Comparison of ENCODE assay signal across 20 mouse cellular contexts in the genomic region with DNA sequence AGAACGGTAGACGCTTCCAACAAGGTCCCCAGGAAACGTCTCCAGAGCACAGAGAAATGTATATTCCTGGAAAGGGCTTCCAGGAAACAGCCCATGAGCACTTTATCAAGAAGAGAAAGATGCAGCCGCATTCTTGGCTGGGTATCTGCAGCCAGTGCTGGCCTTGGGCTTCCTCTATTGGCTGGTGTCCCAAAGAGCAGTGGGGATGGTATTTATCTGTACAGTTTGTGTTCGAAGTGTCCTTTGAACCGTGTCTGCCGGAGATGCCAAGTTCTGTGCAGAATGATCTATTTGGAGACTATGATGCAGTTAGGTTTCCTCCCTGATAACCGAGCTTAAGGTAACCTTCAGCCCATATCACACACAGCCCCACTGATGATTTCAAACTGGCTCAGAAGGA. TPM values are rescaled to one million over a fixed set of nuclear protein-coding genes. Genes with fewer than 3 reads are reported as not detected.
DNase-seq lines count a peak whose midpoint lies in the region; ATAC-seq and TF ChIP-seq lines count a peak whose summit lies in the region.
"Had no signal": no experiment of that assay in that cellular context is flagged by ENCODE, and none has a peak within 500 bp of the region (broad histone marks: within the 10 kb centered on the region; RNA-seq: fewer than 3 reads in every experiment).

No protein-coding gene starts in this region.

- H3K36me3 ChIP-seq in hindbrain, postnatal 0 days (ENCODE audit: insufficient read depth, low read length) = no peaks in the 10 kb centered on the region
- H3K36me3 ChIP-seq in hindbrain, embryonic 12.5 days = no peaks in the 10 kb centered on the region
- H3K36me3 ChIP-seq in lung, postnatal 0 days (ENCODE audit: insufficient read depth, low read length) = no peaks in the 10 kb centered on the region
- H3K36me3 ChIP-seq: limb, embryonic 10.5 days; liver, embryonic 13.5 days; neural tube, embryonic 12.5 days had no signal

- no peak for TF ChIP-seq EP300 in lung, postnatal 0 days (IDR thresholded peaks at IDR 0.05)

- WGBS in hindbrain, postnatal 0 days = 35% methylated on average over 8 of the region's 8 CpGs
- WGBS in hindbrain, embryonic 12.5 days = 87% methylated on average over 8 of the region's 8 CpGs
- WGBS in lung, postnatal 0 days = 46% methylated on average over 8 of the region's 8 CpGs

- peaks cover 17% of the 10 kb centered on the region for H3K4me1 ChIP-seq in hindbrain, postnatal 0 days (ENCODE audit: insufficient read depth, low read length)
- peaks cover 27% of the 10 kb centered on the region for H3K4me1 ChIP-seq in hindbrain, embryonic 12.5 days
- H3K4me1 ChIP-seq in lung, postnatal 0 days (ENCODE audit: insufficient read depth, low read depth, low read length) = no peaks in the 10 kb centered on the region
- H3K4me1 ChIP-seq: liver, embryonic 13.5 days had no signal

- no peak overlapping the region for H3K4me3 ChIP-seq in hindbrain, postnatal 0 days (ENCODE audit: low read length)
- H3K4me3 ChIP-seq in hindbrain, embryonic 12.5 days = no peak overlapping the region
- H3K4me3 ChIP-seq in lung, postnatal 0 days (ENCODE audit: low read depth, low read length) = no peak overlapping the region
- H3K4me3 ChIP-seq: forebrain, embryonic 13.5 days; limb, embryonic 10.5 days; liver, embryonic 13.5 days; neural tube, embryonic 12.5 days had no signal

- no peak for TF ChIP-seq CTCF in hindbrain, postnatal 0 days (IDR thresholded peaks at IDR 0.05; ENCODE audit: low read depth)
- no peak for TF ChIP-seq CTCF in lung, postnatal 0 days (IDR thresholded peaks at IDR 0.05)

- H3K9ac ChIP-seq in hindbrain, postnatal 0 days (replicated peaks; ENCODE audit: low read length) = no peak overlapping the region
- no peak overlapping the region for H3K9ac ChIP-seq in hindbrain, embryonic 12.5 days
- H3K9ac ChIP-seq in lung, postnatal 0 days (replicated peaks; ENCODE audit: low read depth) = no peak overlapping the region
- H3K9ac ChIP-seq: forebrain, embryonic 13.5 days; liver, embryonic 13.5 days; neural tube, embryonic 12.5 days had no signal

- no peaks in the 10 kb centered on the region for H3K27me3 ChIP-seq in hindbrain, postnatal 0 days (ENCODE audit: insufficient read depth, low read length)
- no peaks in the 10 kb centered on the region for H3K27me3 ChIP-seq in hindbrain, embryonic 12.5 days
- no peaks in the 10 kb centered on the region for H3K27me3 ChIP-seq in lung, postnatal 0 days (replicated peaks; ENCODE audit: insufficient read depth, low read length)
- H3K27me3 ChIP-seq: forebrain, embryonic 13.5 days; liver, embryonic 13.5 days; neural tube, embryonic 12.5 days had no signal

- H3K9me3 ChIP-seq in hindbrain, postnatal 0 days (ENCODE audit: low read length) = no peaks in the 10 kb centered on the region
- no peaks in the 10 kb centered on the region for H3K9me3 ChIP-seq in hindbrain, embryonic 12.5 days (replicated peaks)
- no peaks in the 10 kb centered on the region for H3K9me3 ChIP-seq in lung, postnatal 0 days (ENCODE audit: low read length)
- H3K9me3 ChIP-seq: forebrain, embryonic 13.5 days; limb, embryonic 10.5 days; liver, embryonic 13.5 days; neural tube, embryonic 12.5 days had no signal

- H3K27ac ChIP-seq in hindbrain, postnatal 0 days = no peak overlapping the region
- no peak overlapping the region for H3K27ac ChIP-seq in hindbrain, embryonic 12.5 days
- H3K27ac ChIP-seq in lung, postnatal 0 days (ENCODE audit: low read length) = no peak overlapping the region
- H3K27ac ChIP-seq: forebrain, embryonic 13.5 days; limb, embryonic 10.5 days; liver, embryonic 13.5 days; neural tube, embryonic 12.5 days had no signal

- ATAC-seq in hindbrain, postnatal 0 days = no peak
- ATAC-seq in hindbrain, embryonic 12.5 days (ENCODE audit: low FRiP score) = no peak
- ATAC-seq in lung, postnatal 0 days = no peak
- ATAC-seq: forebrain, embryonic 13.5 days had no signal

- H3K4me2 ChIP-seq in hindbrain, postnatal 0 days (ENCODE audit: low read depth, low read length) = no peak overlapping the region
- no peak overlapping the region for H3K4me2 ChIP-seq in hindbrain, embryonic 12.5 days (replicated peaks)
- H3K4me2 ChIP-seq in lung, postnatal 0 days (replicated peaks; ENCODE audit: low read depth, low read length) = no peak overlapping the region
- H3K4me2 ChIP-seq: forebrain, embryonic 13.5 days; liver, embryonic 13.5 days; neural tube, embryonic 12.5 days had no signal

- DNase-seq in cerebellum, postnatal 14 days = peak; percentile 65 to 67
- DNase-seq in cerebellum, adult 9-10 months = no peak
- peak; percentile 56 for DNase-seq in hindbrain, postnatal 0 days (ENCODE audit: low spot score)
- DNase-seq in lung, postnatal 0 days (ENCODE audit: low spot score) = peak; percentile 10
- DNase-seq in lung, postnatal 25 days (ENCODE audit: low spot score) = no peak
- DNase-seq in adrenal gland, postnatal 14 days = peak; percentile 73
- no peak for DNase-seq in embryo, embryonic 11 days
- DNase-seq: cerebellum, postnatal 25 days; kidney, adult 8-10 months; layer of hippocampus, postnatal 36 days; liver, embryonic 13.5 days; lung, postnatal 36 days; thymus, postnatal 36 days had no signal

RNA-seq across cellular contexts. Expression of a gene that starts 43.0 kb away (rescaled TPM):
- 27.8 and 38.6 TPM in 2 replicates for total RNA-seq in hindbrain, postnatal 0 days (2014; rRNA removed)
- 9.8 and 10.0 TPM in 2 replicates for polyA plus RNA-seq in hindbrain, postnatal 0 days (2015; fragmentation: Nextera tagmentation; extraction: Ambion mirVana)
- polyA plus RNA-seq in hindbrain, embryonic 12.5 days (2016; fragmentation: Nextera tagmentation; extraction: Ambion mirVana) = 22.4 and 24.7 TPM in 2 replicates
- polyA plus RNA-seq in lung, postnatal 0 days (2015; fragmentation: Nextera tagmentation; extraction: Ambion mirVana) = 4.7 and 5.9 TPM in 2 replicates
- 3.8 and 7.0 TPM in 2 replicates for total RNA-seq in adrenal gland, postnatal 14 days (2021)
- total RNA-seq: hematopoietic stem cell, adult 5-6 weeks; MEL; monocyte, adult 5-6 weeks had no signal

Comparison
In these comparisons a context has a peak if more than half of its experiments do, and no peak if none do; other contexts are left out.
1. DNase-seq: peak in cerebellum, postnatal 14 days (2 of 2), hindbrain, postnatal 0 days (single experiment), lung, postnatal 0 days (single experiment) and adrenal gland, postnatal 14 days (single experiment); none in cerebellum, adult 9-10 months (single experiment), lung, postnatal 25 days (single experiment) and embryo, embryonic 11 days (single experiment).